Mouse (Mus musculus): ENCODE measurements around the gene Ift88. TPM values are rescaled to one million over a fixed set of nuclear protein-coding genes. Genes with fewer than 3 reads are reported as not detected.

The Ift88 gene
- total RNA-seq, 2 experiments from 2014 or later = 3.5 to 4.2 TPM

Other genes starting within 250 kb of the Ift88 start
- gene Cryl1, start 25.5 kb upstream of the Ift88 start, total RNA-seq (2021) = 1 to 10 TPM; 6.6 to 7.1 TPM
- gene Il17d, start 100.7 kb downstream of the Ift88 start, total RNA-seq (2021) = 1 to 10 TPM; 1.4 to 1.6 TPM
- 10 to 100 TPM; 45.1 to 47.3 TPM for gene Eef1akmt1, start 147.6 kb downstream of the Ift88 start, total RNA-seq (2021)
- gene Xpo4, start 241.4 kb downstream of the Ift88 start, total RNA-seq (2021) = 10 to 100 TPM; 10.1 to 10.9 TPM